Mouse (Mus musculus) thymus, postnatal 25 days (tissue): Measurements from ENCODE around the gene Asap3.
A peak's percentile ranks its signal among the peaks of the same experiment; 100 is the strongest.

Source experiments
- DNase-seq: peaks from one replicate; pipeline ENCODE4 v3.0.0; 2022

The Asap3 gene

DNA sequence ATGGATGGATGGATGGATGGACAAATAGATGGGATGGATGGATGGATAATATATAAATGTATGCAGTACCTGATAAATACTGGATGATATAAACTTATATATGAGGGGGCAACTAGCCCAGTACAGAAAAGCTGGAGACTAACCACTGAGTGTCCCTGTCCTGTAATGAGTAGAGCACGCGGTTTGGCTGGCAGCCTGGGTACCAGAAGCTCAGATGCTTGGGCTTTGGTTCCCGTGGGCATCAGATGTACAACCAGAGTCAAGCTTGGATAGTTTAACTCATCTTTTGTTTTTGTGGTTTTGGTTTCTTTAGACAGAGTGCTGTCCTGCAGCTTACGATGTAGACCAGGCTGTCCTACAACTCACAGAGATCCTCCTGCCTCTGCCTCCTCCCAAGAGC lies 57.4 kb downstream of the Asap3 start:
- DNase-seq = no peak

GRCm38 (mm10) chr4:136266716-136267343 lies 60.7 kb downstream of the Asap3 start:
- DNase-seq = peak; percentile 57

- DNase-seq = no peak
Observed at GRCm38 (mm10) chr4:136268912-136269311, 62.7 kb downstream of the Asap3 start.

DNA sequence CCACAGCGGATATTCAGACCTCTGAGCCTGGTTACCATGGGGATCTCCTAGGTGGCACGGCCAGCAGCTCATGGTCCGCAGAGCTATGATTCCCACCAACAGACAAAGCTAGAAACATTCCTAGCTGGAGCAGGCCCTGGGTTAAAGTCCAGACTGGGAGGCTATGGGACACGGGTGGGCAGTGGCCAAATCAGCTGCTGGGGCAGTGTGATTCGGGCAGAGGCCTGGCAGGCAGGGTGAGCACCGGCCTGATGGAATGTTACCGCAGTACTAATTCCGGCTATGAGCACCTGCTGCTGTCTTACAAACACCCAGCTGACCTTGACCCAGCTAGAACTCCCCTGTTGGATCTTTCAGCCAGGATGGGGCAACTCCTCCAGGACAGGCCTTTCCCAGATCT lies 64.5 kb downstream of the Asap3 start:
- no peak for DNase-seq

DNA sequence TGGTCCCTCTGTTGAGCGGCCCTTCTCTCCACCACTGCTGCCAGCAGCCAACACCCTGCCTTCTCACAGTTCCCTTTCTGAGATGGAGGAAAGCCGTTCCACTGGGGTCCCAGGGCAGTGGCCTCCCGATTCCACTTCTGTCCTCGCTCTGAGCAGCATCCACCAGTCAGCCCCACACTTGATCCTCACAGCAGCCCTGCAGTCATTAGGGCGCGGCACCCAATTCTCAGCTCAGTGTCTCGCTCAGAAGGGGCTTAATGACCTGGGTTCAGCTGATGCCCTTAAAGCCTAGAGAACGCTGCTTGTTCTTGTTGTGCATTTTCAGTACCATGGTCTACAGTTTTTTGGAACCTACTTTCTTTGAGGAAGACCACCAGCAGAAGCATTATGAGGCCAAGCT lies 74.9 kb downstream of the Asap3 start:
- no peak for DNase-seq

DNA sequence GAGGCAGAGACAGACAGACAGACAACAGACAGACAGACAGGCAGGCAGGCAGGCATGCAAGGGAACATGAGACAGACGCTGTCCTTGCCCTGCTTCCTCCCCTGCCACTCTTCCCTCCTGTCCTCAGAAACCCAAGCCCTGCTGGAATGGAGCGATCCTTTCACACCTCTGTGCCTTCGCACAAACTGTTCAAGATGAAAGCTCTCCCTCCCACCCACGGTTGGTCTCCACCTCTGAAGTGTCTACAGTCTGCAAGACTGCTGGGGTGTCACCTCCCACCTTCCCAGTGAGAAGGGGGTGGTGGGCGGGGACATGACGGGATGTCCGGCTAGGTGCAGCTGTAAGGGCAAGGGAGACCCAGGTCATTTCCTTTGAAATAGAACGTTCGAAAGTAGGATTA lies 75.4 kb downstream of the Asap3 start:
- DNase-seq = no peak

DNA sequence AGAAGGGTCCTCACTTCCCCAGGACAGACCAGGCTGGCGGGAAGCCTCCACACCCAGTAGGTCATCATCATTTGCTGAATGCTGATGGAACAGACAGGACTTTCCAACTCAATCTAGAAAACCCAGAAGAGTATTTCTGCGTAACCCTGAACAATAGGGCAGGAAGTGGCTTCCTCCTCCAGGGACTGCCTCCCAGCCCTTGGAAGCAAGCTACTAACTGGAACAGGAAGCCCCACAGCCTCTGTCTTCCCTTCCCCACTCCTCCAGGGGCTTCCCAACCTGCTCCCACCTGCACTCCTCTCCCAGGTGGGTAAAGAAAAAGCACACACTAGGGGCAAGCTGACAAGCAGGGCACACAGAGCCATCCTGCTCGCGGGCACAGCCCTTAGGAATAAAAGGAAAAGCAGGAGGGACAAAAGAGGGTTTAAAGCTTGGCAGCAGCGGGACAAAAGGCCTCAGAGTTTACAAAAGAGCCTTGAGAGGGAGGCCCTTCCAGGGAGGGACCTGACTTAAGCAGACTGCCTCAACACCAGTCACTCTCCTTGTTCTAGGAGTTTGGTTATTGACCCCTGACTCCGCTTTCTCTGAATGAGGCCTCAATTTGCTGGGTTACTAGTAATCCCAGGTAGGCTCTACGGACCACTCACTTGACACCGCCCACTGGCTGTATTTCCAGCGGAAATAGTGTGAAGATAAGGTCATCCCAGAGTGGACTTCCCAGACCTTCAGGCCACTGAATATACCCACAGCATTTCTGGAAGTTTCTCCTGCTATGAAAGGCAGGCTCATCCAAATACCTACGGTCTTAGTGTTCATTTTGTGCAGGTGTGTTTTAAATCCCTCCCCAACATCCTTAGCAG lies 76.7 kb downstream of the Asap3 start:
- DNase-seq = no peak

DNA sequence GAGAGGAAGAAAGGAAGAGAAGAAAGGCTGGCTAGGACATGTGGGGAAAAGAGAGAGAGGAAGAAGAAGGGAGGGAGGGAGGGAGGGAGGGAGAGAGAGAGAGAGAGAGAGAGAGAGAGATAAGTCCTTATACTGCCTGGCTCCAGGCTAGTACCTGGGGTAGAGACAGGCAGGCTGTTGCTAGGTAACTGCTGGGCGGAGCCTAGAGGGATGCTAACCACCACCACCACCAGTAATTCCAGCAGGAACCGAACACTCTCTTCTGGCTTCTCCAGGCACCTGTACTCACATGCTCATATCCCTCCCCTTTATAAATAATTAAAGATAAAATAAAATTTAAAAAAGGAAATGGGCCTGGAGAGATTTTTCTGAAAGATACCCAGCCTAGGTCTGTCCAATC lies 77.6 kb downstream of the Asap3 start:
- DNase-seq = no peak

GRCm38 (mm10) chr4:136284455-136284854 lies 78.3 kb downstream of the Asap3 start, which contains the start of gene Zfp46:
Gene Zfp46, plus strand, starts transcription at chr4:136284683.
- no peak for DNase-seq

GRCm38 (mm10) chr4:136284891-136285290 lies 78.7 kb downstream of the Asap3 start:
- DNase-seq = no peak

GRCm38 (mm10) chr4:136285348-136285810 lies 79.2 kb downstream of the Asap3 start:
- peak; percentile 88 for DNase-seq

DNA sequence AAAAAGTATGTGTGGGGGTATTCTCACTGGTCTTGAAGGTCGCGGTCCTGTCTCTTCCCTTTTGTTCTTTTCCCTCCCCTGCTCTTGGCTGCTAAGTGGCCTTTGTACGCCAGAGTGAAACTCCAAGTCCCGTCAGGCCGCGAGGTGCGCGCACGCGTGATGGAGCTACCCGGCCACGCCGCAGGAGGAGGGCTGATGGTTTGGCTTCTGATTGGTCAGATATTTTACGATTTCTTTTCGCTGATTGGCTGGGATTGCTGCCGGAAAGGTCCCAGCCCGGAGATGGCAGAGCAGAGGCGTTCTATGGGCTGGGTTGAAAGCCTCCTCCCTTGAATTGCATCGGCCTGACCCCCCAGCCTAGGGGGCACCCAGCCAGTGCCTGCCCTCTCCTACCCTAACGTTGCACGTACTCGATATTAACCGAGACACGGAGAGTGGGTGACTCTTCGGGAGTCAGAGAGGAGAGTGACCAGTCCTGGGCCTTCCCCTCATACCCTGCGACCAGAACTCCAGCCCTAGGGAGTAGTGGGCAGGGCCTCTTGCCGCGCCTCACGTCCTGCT lies 79.7 kb downstream of the Asap3 start:
- peak; percentile 95 for DNase-seq

- no peak for DNase-seq
Observed at GRCm38 (mm10) chr4:136289918-136290780, 84.0 kb downstream of the Asap3 start.

- DNase-seq = no peak
Observed at GRCm38 (mm10) chr4:136290781-136291595, 84.8 kb downstream of the Asap3 start.

GRCm38 (mm10) chr4:136291692-136292091 lies 85.5 kb downstream of the Asap3 start:
- no peak for DNase-seq
